Mouse (Mus musculus) heart, embryonic 14.5 days (tissue): ENCODE measurements at regions not wholly inside any gene's neighbourhood (a gene's known extent, or its start where the extent isn't known, plus 50 kb on each side); places are given as distances from the start of the nearest gene placed in this dataset.

Experiments
- ATAC-seq: fragments of 200-750 bp; cut with Nextera tagmentation; 2 replicates; pipeline ENCODE4 v1.8.0; 2017; ENCODE audit warnings: low read depth, moderate TSS enrichment; ENCODE audit not compliant: insufficient number of reproducible peaks, insufficient read depth, low FRiP score
- H3K27ac ChIP-seq, 2 experiments: fragments of 200-500 bp in 1 of 2; fragments of 300-500 bp in 1 of 2; sonication (generic) in 1 of 2; replicated peaks in 1 of 2; 2 replicates each; pipeline ENCODE4 v1.5.1; 2012 to 2014; ENCODE audit warnings: low read depth in 2 of 2, low read length in 2 of 2, control low read depth in 1 of 2, mild to moderate bottlenecking in 1 of 2, mixed read lengths in 1 of 2; ENCODE audit not compliant: control insufficient read depth in 1 of 2, insufficient read depth in 1 of 2
- H3K27me3 ChIP-seq: fragments of 300-500 bp; sonication (generic); 2 replicates; pipeline ENCODE4 v1.6.1; 2014; ENCODE audit warnings: mild to moderate bottlenecking, low read length, control low read depth; ENCODE audit not compliant: control insufficient read depth, insufficient read depth
- H3K36me3 ChIP-seq: fragments of 300-500 bp; sonication (generic); 2 replicates; pipeline ENCODE4 v1.6.1; 2014; ENCODE audit warnings: mild to moderate bottlenecking, control low read depth, low read length, mixed read lengths; ENCODE audit not compliant: control insufficient read depth, insufficient read depth
- H3K4me1 ChIP-seq, 2 experiments: fragments of 200-500 bp in 1 of 2; fragments of 300-500 bp in 1 of 2; sonication (generic) in 1 of 2; 2 replicates each; pipeline ENCODE4 v1.6.1; 2012 to 2014; ENCODE audit warnings: low read length in 2 of 2, control low read depth in 1 of 2, mixed read lengths in 1 of 2; ENCODE audit not compliant: control insufficient read depth in 2 of 2, insufficient read depth in 2 of 2
- H3K4me2 ChIP-seq: fragments of 300-500 bp; sonication (generic); 2 replicates; pipeline ENCODE4 v1.6.1; 2014; ENCODE audit warnings: mild to moderate bottlenecking, low read length
- H3K4me3 ChIP-seq, 2 experiments: fragments of 200-500 bp in 1 of 2; fragments of 300-500 bp in 1 of 2; sonication (generic) in 1 of 2; 2 replicates each; pipeline ENCODE4 v1.5.1; 2012 to 2014; ENCODE audit warnings: low read length in 2 of 2, mild to moderate bottlenecking in 2 of 2, control low read depth in 1 of 2, low read depth in 1 of 2, moderate library complexity in 1 of 2; ENCODE audit not compliant: control insufficient read depth in 1 of 2, insufficient read depth in 1 of 2
- H3K9ac ChIP-seq: fragments of 300-500 bp; sonication (generic); 2 replicates; pipeline ENCODE4 v1.6.1; 2014; ENCODE audit warnings: mild to moderate bottlenecking, low read length
- H3K9me3 ChIP-seq: fragments of 300-500 bp; sonication (generic); 2 replicates; pipeline ENCODE4 v1.6.1; 2016; ENCODE audit warnings: low read length, control low read depth; ENCODE audit not compliant: control insufficient read depth
- WGBS: fragments of 180-500 bp; shearing (Covaris S2); extraction: QIAGEN DNeasy Blood & Tissue Kit; methylation state at CpG from one replicate; pipeline ENCODE4 v1.1.7; 2014; 5-methylcytosine and 5-hydroxymethylcytosine counted together

- ATAC-seq, result no peak
- H3K9ac ChIP-seq, result no peak overlapping the region
- no peak overlapping the region for H3K4me2 ChIP-seq
- no peaks in the 10 kb centered on the region for H3K36me3 ChIP-seq
- H3K4me3 ChIP-seq, result no peak overlapping the region
- H3K27ac ChIP-seq, result no peak overlapping the region
- H3K27me3 ChIP-seq, result no peaks in the 10 kb centered on the region
- H3K9me3 ChIP-seq, result 0 out of 2 replicates have a peak, but pooled peaks cover 3% of the 10 kb centered on the region
- H3K4me1 ChIP-seq, result no peaks in the 10 kb centered on the region; a peak in 1 of 4 replicates
- 79% methylated on average over 13 of the region's 13 CpGs for WGBS
These were observed 304.9 kb downstream of the Gm11011 start for GRCm38 (mm10) chr2:169282508-169283117.

DNA sequence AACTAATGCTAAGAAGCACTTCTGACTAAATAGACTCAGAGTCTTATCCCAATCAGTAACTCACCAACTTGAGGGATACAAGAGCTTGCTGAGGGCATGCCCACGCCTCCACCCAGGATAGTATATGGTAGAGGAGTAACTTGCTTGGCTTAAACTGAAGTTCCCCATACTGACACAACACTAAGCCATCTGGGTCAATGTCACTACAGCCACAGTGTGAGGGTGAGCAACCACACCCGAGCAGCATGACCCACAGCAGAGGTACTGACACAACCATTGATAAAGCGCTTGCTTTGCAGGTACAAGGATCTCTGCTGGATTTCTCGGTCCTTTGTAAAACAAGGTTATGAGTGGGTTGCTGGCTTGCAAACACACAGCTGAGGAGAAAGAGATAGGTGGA lies 312.2 kb downstream of the Gm11011 start:
- no peak overlapping the region for H3K4me2 ChIP-seq
- H3K27ac ChIP-seq, result no peak overlapping the region
- no peaks in the 10 kb centered on the region; a peak in 1 of 4 replicates for H3K4me1 ChIP-seq
- H3K36me3 ChIP-seq, result no peaks in the 10 kb centered on the region
- WGBS, result 87% methylated on average over 4 of the region's 4 CpGs
- H3K27me3 ChIP-seq, result no peaks in the 10 kb centered on the region
- no peak overlapping the region for H3K4me3 ChIP-seq
- H3K9me3 ChIP-seq, result 0 out of 2 replicates have a peak, but pooled peaks cover 6% of the 10 kb centered on the region
- no peak overlapping the region for H3K9ac ChIP-seq
- no peak for ATAC-seq

DNA sequence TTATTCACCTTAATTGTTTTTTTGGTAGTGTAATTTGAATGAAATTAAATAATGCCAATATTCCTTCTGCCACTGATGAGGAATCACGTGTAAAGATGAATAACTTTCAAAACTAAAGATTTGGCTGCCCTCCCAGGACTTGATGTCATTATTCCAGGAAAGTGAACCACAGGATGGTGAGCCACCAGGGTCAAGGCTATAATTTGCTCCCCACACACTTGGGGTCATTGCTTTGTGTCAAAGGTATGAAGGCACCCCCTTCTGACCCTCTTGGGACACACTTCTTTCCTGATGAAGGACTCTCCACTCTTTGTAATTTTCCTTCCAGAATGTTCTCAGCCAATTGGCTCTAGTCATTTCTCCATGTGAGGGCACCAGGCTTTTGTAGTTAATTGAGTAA lies 313.4 kb downstream of the Gm11011 start:
- H3K4me2 ChIP-seq, result no peak overlapping the region
- no peak overlapping the region for H3K4me3 ChIP-seq
- H3K9ac ChIP-seq, result no peak overlapping the region
- 0 out of 2 replicates have a peak, but pooled peaks cover 3% of the 10 kb centered on the region for H3K9me3 ChIP-seq
- WGBS, result 59% methylated on average over 1 of the region's 1 CpGs
- H3K27ac ChIP-seq, result no peak overlapping the region
- H3K4me1 ChIP-seq, result no peaks in the 10 kb centered on the region; a peak in 1 of 4 replicates
- ATAC-seq, result no peak
- H3K27me3 ChIP-seq, result no peaks in the 10 kb centered on the region
- H3K36me3 ChIP-seq, result no peaks in the 10 kb centered on the region

DNA sequence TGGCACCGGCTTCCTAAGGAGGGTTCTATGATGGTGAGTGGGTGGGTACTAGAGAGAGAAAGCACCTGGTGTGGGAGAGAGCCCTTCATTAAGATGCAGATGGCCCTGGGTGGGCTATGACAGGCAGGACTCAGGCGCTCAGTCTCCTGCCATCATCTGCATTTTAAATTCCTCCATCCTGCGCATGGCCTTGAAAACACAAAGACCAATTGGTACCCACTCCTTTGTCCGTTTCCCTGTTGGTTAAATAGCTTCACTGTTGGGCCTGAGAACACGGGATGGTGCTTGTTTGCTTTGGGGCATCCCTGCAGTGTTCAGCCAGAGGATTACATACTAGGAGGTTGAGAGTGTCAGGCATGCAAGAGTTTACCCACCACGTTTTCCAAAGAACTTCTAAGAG lies 314.9 kb downstream of the Gm11011 start:
- WGBS, result 26% methylated on average over 6 of the region's 6 CpGs
- H3K36me3 ChIP-seq, result no peaks in the 10 kb centered on the region
- 0 out of 2 replicates have a peak, but pooled peaks cover 3% of the 10 kb centered on the region for H3K9me3 ChIP-seq
- H3K4me1 ChIP-seq, result no peaks in the 10 kb centered on the region; a peak in 1 of 4 replicates
- no peak overlapping the region for H3K9ac ChIP-seq
- ATAC-seq, result no peak
- no peak overlapping the region for H3K27ac ChIP-seq
- H3K27me3 ChIP-seq, result no peaks in the 10 kb centered on the region
- no peak overlapping the region for H3K4me3 ChIP-seq
- no peak overlapping the region for H3K4me2 ChIP-seq

GRCm38 (mm10) chr2:169272018-169272417 lies 315.5 kb downstream of the Gm11011 start:
- ATAC-seq, result no peak
- no peak overlapping the region for H3K9ac ChIP-seq
- no peaks in the 10 kb centered on the region for H3K27me3 ChIP-seq
- 45% methylated on average over 4 of the region's 4 CpGs for WGBS
- H3K27ac ChIP-seq, result no peak overlapping the region
- no peak overlapping the region for H3K4me3 ChIP-seq
- H3K9me3 ChIP-seq, result 0 out of 2 replicates have a peak, but pooled peaks cover 3% of the 10 kb centered on the region
- H3K36me3 ChIP-seq, result no peaks in the 10 kb centered on the region
- H3K4me1 ChIP-seq, result no peaks in the 10 kb centered on the region; a peak in 1 of 4 replicates
- H3K4me2 ChIP-seq, result no peak overlapping the region

DNA sequence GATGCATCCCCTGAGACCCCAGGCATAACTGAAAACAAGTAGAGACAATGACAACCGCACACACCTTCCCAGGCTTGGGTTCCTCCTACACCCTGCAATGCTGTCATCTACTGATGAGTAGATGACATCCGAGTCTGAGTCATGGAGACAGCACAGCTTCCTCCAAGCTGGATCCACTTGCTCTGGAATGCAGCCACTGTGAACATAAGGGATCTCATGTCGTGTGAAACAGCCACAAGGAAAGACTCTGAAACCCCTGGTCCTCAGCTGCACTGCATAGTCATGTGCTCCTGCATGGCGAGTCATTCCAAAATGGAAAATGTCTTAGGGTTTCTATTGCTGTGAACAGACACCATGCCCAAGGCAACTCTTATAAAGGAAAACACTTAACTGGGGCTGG lies 305.2 kb upstream of the Zfp64 start:
- Histone ChIP-seq H3K27ac (no peak overlapping the region), H3K4me3 (no peak overlapping the region), H3K9me3 (no peaks in the 10 kb centered on the region), H3K4me2 (no peak overlapping the region), H3K27me3 (no peaks in the 10 kb centered on the region), H3K4me1 (no peaks in the 10 kb centered on the region), H3K9ac (no peak overlapping the region), H3K36me3 (no peaks in the 10 kb centered on the region)
- no peak for ATAC-seq
- WGBS, result 72% methylated on average over 4 of the region's 4 CpGs

- no peak for ATAC-seq
- no peak overlapping the region for H3K4me3 ChIP-seq
- H3K9me3 ChIP-seq, result peaks cover 5% of the 10 kb centered on the region; the same call in 1 of the 2 replicates
- no peaks in the 10 kb centered on the region for H3K36me3 ChIP-seq
- H3K27me3 ChIP-seq, result no peaks in the 10 kb centered on the region
- no peak overlapping the region for H3K9ac ChIP-seq
- H3K27ac ChIP-seq, result no peak overlapping the region
- no peaks in the 10 kb centered on the region for H3K4me1 ChIP-seq
- H3K4me2 ChIP-seq, result no peak overlapping the region
These were observed 289.2 kb upstream of the Zfp64 start for GRCm38 (mm10) chr2:169244572-169244971.

DNA sequence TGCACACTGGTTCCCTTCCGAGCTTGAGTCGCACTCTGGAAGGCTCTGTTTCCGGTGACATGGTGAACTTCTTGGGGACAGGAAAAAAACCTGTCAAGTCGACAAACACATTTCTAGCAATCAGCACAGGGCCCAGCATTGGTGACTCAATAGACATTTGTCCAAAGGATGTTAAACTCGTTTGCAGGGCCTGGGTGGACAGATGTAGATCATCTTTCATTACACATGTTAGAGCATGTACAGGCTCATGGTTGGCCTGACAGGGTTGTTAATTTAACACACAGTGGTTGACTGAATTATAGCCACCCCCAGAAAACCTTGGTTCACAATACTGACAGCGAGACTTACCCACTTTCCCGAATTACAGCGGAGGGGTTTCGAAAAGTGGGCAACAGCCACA lies 288.6 kb upstream of the Zfp64 start:
- Histone ChIP-seq H3K9ac (no peak overlapping the region), H3K4me1 (no peaks in the 10 kb centered on the region), H3K27ac (no peak overlapping the region), H3K4me3 (no peak overlapping the region), H3K36me3 (no peaks in the 10 kb centered on the region), H3K4me2 (no peak overlapping the region), H3K9me3 (peaks cover 5% of the 10 kb centered on the region; the same call in 1 of the 2 replicates), H3K27me3 (no peaks in the 10 kb centered on the region)
- 80% methylated on average over 9 of the region's 9 CpGs for WGBS
- no peak for ATAC-seq
